Mouse (Mus musculus) thymus, adult 2 months (tissue): Measurements from ENCODE around the gene D2hgdh. TPM values are rescaled to one million over a fixed set of nuclear protein-coding genes. Genes with fewer than 3 reads are reported as not detected.

Experiments used
- DNase-seq: peaks from one replicate; pipeline ENCODE4 v3.0.0; 2021
- H3K27ac ChIP-seq: fragments of 200-500 bp; 2 replicates; pipeline ENCODE4 v1.5.1; 2012; ENCODE audit warnings: low read length, control low read depth; ENCODE audit not compliant: control insufficient read depth, insufficient read depth
- H3K27me3 ChIP-seq: fragments of 200-500 bp; 2 replicates; pipeline ENCODE4 v1.6.1; 2012; ENCODE audit warnings: mild to moderate bottlenecking, low read length, moderate library complexity, mixed read lengths; ENCODE audit not compliant: control insufficient read depth, insufficient read depth
- H3K36me3 ChIP-seq: fragments of 200-500 bp; 2 replicates; pipeline ENCODE4 v1.6.1; 2012; ENCODE audit warnings: mild to moderate bottlenecking, low read length, moderate library complexity; ENCODE audit not compliant: control insufficient read depth, insufficient read depth
- H3K4me1 ChIP-seq: fragments of 200-500 bp; replicated peaks from 2 replicates; pipeline ENCODE4 v1.6.1; 2012; ENCODE audit warnings: low read length; ENCODE audit not compliant: control insufficient read depth, insufficient read depth
- H3K4me3 ChIP-seq: fragments of 200-500 bp; 2 replicates; pipeline ENCODE4 v1.5.1; 2012; ENCODE audit warnings: mild to moderate bottlenecking, low read length, control low read depth, moderate library complexity; ENCODE audit not compliant: control insufficient read depth, insufficient read depth
- CTCF ChIP-seq: fragments of 200-500 bp; IDR thresholded peaks from 2 replicates; pipeline ENCODE4 v1.5.1; 2012; ENCODE audit warnings: mild to moderate bottlenecking, control low read depth, low read length, moderate library complexity, borderline replicate concordance; ENCODE audit not compliant: control insufficient read depth, poor library complexity, insufficient read depth; ENCODE audit errors: extremely low read depth
- POLR2A ChIP-seq: fragments of 200-500 bp; IDR thresholded peaks from 2 replicates; pipeline ENCODE4 v1.6.1; 2012; ENCODE audit warnings: mild to moderate bottlenecking, low read length, control low read depth, moderate library complexity; ENCODE audit not compliant: control insufficient read depth, poor library complexity, insufficient read depth; ENCODE audit errors: extremely low read depth
- WGBS: fragments of 180-500 bp; shearing (Covaris S2); methylation state at CpG from one replicate; pipeline ENCODE4 v1.1.7; 2018; 5-methylcytosine and 5-hydroxymethylcytosine counted together
- polyA plus RNA-seq: library from polyadenylated mRNA; depleted of rRNA; stranded (reverse); fragments of >200 nt; gene quantifications from 2 replicates; pipeline ENCODE4 v1.2.3, GENCODE M21; 2012

D2hgdh gene
- polyA plus RNA-seq, 1 experiment = 41.7 TPM

- Histone ChIP-seq H3K27ac (no peak overlapping the region), H3K4me3 (no peak overlapping the region), H3K36me3 (peaks cover 45% of the 10 kb centered on the region), H3K27me3 (no peaks in the 10 kb centered on the region), H3K4me1 (no peaks in the 10 kb centered on the region)
- no peak for TF ChIP-seq POLR2A
- TF ChIP-seq CTCF = no peak
- no peak for DNase-seq
- WGBS = 98% methylated on average over 8 of the region's 8 CpGs
Observed at GRCm38 (mm10) chr1:93811495-93812039, 13.1 kb upstream of the D2hgdh start.

DNA sequence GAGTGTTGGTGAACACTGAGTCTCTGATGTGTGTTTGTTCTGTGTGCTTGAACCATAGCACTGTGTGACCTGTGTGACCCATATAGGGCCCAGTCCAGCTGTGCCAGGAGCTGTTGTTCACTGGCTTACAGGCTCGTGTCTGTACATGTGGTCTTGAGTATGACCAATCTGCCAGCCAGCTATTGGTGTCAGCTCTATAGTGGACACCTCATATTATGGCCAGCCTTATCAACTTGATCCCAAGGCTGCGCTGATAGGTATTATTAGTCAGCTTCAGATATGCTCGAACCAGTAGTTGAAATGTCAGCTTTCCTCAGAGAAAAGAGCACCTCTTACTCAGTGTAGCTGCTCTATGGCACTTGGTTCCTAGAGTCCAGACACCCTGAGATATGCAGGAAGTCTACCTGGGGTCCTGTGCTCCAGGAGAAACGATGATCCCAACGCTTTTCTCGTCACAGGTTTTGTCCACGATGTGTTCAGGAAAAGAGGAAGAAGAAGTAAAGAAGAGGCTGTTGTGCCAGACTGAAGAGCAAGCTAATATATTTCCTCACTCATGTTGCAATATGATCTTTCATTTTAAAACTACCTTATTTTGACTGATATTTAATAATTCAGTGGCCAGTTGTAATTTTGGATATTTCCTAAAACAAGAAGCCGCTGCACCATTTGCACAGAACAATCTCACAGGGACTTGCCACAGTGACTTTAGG is 6.7 kb upstream of the D2hgdh start:
- DNase-seq = no peak
- Histone ChIP-seq H3K27me3 (no peaks in the 10 kb centered on the region), H3K27ac (no peak overlapping the region), H3K4me1 (no peaks in the 10 kb centered on the region), H3K4me3 (no peak overlapping the region), H3K36me3 (peaks cover 42% of the 10 kb centered on the region)
- WGBS = 89% methylated on average over 8 of the region's 8 CpGs
- TF ChIP-seq POLR2A (no peak), CTCF (no peak)

DNA sequence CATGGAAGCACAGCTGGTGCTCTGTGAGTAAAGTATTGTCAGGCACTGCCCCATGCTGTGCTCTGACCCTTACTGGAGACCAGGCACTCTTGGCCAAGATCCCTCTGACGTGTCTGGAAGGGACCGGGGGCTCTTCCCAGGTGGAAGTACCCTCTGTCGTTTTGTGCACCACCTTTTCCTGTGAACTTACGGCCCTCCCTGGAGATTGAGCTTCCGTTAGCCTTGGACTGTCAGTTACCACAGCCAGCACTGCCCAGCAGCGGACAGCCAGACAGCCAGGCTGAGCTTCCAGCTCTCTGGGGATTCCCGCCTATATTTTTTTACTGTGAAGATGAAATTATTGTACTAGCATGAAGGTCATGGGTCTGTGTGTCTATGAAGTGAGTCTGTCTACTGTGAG is 6.0 kb upstream of the D2hgdh start:
- H3K36me3 ChIP-seq = peaks cover 36% of the 10 kb centered on the region
- DNase-seq = no peak
- 95% methylated on average over 7 of the region's 7 CpGs for WGBS

DNA sequence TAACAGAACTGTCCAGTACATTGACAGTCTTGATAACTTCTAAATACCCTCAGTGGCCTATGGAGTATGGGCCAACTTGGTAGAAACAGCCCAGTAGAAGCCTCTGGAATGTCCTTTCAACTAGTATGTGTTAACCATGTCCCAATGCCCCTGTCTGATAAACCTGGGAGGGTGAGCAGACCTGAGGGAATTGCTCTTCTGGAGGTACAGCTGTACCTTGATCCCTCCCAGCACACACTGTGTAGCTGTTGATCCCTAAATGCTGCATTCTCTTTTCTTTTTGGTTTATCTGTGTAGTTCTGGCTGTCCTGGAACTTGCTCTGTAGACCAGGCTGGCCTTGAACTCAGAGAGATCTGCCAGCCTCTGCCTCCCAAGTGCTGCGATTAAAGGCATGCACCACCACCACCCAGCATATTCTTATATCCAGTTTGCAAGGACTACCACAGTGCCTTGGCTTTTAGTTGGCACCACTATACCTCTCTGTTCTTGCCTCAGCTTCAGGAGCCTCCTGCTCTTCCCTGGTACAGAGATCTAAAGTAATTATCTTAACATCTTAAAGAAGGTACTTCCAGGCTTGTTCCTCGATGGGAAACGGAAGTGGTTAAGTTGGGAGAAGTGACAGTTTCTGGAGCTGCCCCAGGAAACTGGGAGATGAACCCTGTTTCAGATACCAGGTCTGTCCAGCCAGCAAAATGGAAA is 763 bp upstream of the D2hgdh start:
- DNase-seq = no peak
- 71% methylated on average over 3 of the region's 3 CpGs for WGBS
- H3K27me3 ChIP-seq = no peaks in the 10 kb centered on the region

More for the DNA sequence above, 6.0 kb upstream of the D2hgdh start:
- Histone ChIP-seq H3K4me3 (no peak overlapping the region), H3K27me3 (no peaks in the 10 kb centered on the region), H3K27ac (no peak overlapping the region), H3K4me1 (no peaks in the 10 kb centered on the region)
- TF ChIP-seq CTCF = no peak

DNA sequence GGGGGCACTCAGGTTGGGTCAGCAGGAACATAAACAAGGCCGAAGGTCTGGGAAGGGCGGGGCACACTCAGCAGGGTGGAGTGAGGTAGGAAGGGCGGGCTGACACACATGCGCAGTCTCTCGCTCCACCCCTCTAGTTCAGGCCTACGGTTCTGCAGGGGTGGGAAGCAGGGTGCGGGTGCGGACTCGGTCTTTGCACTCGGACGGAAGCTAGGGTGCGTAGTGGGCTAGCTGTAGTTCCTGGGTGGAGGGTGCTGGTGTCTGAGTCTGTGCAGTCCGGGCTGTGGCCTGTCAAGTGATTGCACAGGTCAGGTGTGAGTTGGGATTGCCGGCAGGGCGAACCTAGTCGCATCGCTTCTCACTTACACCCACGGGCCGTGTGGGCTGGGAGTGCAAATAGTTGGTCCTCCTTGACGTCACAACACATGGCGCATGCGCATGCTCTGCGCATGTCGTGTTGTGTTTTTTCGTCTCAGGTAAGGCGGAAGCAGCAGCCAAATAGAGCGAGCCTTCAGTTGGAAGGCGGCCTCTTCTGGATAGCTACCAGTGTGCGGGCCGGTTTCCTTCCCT is 481 bp downstream of the D2hgdh start:
- Histone ChIP-seq H3K27ac (peak overlapping the region; percentile 91), H3K4me1 (peaks cover 13% of the 10 kb centered on the region), H3K36me3 (no peaks in the 10 kb centered on the region), H3K27me3 (no peaks in the 10 kb centered on the region), H3K4me3 (peak overlapping the region; percentile 66)
- WGBS = 0% methylated on average over 30 of the region's 30 CpGs
- TF ChIP-seq CTCF = no peak
- peak; percentile 91 for TF ChIP-seq POLR2A
- DNase-seq = peak; percentile 92

More for the DNA sequence above, 763 bp upstream of the D2hgdh start:
- TF ChIP-seq CTCF = no peak
- TF ChIP-seq POLR2A = no peak
- Histone ChIP-seq H3K27ac (no peak overlapping the region), H3K4me3 (no peak overlapping the region), H3K36me3 (peaks cover 5% of the 10 kb centered on the region), H3K4me1 (peaks cover 13% of the 10 kb centered on the region)

DNA sequence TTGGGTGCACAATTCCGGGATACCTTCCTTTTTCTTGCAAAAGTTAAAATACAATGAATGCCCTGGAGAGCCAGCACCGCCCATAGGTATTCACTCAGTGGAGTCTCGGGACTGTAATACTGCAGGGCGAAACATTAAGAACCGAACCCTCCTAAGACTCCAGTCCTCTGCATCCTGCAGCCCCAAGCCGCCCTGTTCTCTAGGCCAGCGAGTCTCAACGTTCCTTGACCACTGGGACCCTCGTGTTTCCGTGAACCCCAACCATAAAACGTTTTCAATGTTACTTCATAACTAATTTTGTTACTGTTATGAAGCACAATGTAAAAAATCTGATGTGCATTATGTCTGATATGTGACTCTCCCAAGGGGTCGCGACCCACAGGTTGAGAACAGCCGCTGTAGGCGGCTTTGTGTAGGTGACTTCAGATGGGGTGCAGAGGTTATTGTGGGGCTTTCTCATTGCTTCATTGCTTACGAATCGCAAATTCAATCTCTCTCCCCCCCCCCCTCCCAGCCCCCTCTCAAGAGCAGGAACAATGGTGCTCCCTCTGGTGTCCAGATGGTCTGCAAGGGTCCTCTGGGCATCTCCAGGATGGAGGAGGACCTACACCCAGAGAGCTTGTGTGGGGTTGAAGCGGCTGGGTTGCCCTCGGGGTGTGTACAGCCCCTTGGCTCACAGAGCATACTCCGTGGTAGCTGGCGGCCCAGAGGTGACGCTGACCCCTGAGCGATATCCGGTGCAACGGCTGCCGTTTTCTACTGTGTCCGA is 1.2 kb downstream of the D2hgdh start:
- Histone ChIP-seq H3K4me1 (peaks cover 13% of the 10 kb centered on the region), H3K4me3 (peak overlapping the region; percentile 33), H3K27ac (peak overlapping the region; percentile 91), H3K36me3 (no peaks in the 10 kb centered on the region), H3K27me3 (no peaks in the 10 kb centered on the region)
- no peak for TF ChIP-seq CTCF
- TF ChIP-seq POLR2A = no peak
- peak; percentile 21 for DNase-seq
- WGBS = 54% methylated on average over 27 of the region's 27 CpGs
